Comparison of ENCODE assay signal across 8 mouse cellular contexts in genomic region chr10:53629918-53630250, GRCm38 (mm10). TPM values are rescaled to one million over a fixed set of nuclear protein-coding genes. Genes with fewer than 3 reads are reported as not detected.
DNase-seq lines count a peak whose midpoint lies in the region; ATAC-seq lines count a peak whose summit lies in the region.

No protein-coding gene starts in this region.

- peak overlapping the region; percentile 52 for H3K4me2 ChIP-seq in hindbrain, embryonic 13.5 days

- WGBS in hindbrain, embryonic 13.5 days = under 1% methylated on average over 35 of the region's 35 CpGs

- ATAC-seq in hindbrain, embryonic 13.5 days (ENCODE audit: low FRiP score) = peak; percentile 97

- peak overlapping the region; percentile 66 for H3K4me3 ChIP-seq in hindbrain, embryonic 13.5 days

- no peaks in the 10 kb centered on the region for H3K27me3 ChIP-seq in hindbrain, embryonic 13.5 days

- H3K36me3 ChIP-seq in hindbrain, embryonic 13.5 days = peaks cover 3% of the 10 kb centered on the region; the same call in 1 of the 2 replicates

- H3K27ac ChIP-seq in hindbrain, embryonic 13.5 days = peak overlapping the region; percentile 90

- DNase-seq in NIH3T3 (ENCODE audit: low read depth) = peak; percentile 99
- peak; percentile 99 to 100 for DNase-seq in cerebellum, postnatal 10 days
- peak; percentile 92 to 94 for DNase-seq in frontal cortex, postnatal 10 days (ENCODE audit: low spot score in 2 of 2)
- peak; percentile 80 to 83 for DNase-seq in layer of hippocampus, postnatal 25 days (ENCODE audit: extremely low spot score in 1 of 2, low spot score in 1 of 2)
- peak; percentile 98 for DNase-seq in lung, postnatal 25 days (ENCODE audit: low spot score)
- peak; percentile 98 for DNase-seq in retina, embryonic 14.5 days (ENCODE audit: low spot score)
- peak; percentile 97 for DNase-seq in thymus, postnatal 4 days

- H3K9ac ChIP-seq in hindbrain, embryonic 13.5 days = peak overlapping the region; percentile 73

- H3K4me1 ChIP-seq in hindbrain, embryonic 13.5 days (replicated peaks) = peaks cover 14% of the 10 kb centered on the region; the same call in 1 of the 2 replicates

- H3K9me3 ChIP-seq in hindbrain, embryonic 13.5 days = no peaks in the 10 kb centered on the region

RNA-seq across cellular contexts. Expression of gene Mcm9, which starts 0.4 kb away (rescaled TPM):
- polyA plus RNA-seq in hindbrain, embryonic 13.5 days (2015; fragmentation: Nextera tagmentation; extraction: Ambion mirVana) = 7.3 and 7.6 TPM in 2 replicates
- 1 to 10 TPM; 5.4 to 5.8 TPM for total RNA-seq in layer of hippocampus, postnatal 25 days (2021)

RNA-seq across cellular contexts. Expression of gene Asf1a, which starts 33.3 kb away (rescaled TPM):
- 92.5 and 95.1 TPM in 2 replicates for polyA plus RNA-seq in hindbrain, embryonic 13.5 days (2015; fragmentation: Nextera tagmentation; extraction: Ambion mirVana)
- total RNA-seq in layer of hippocampus, postnatal 25 days (2021) = 10 to 100 TPM; 19.1 to 22.7 TPM

Comparison
In these comparisons a context has a peak if more than half of its experiments do, and no peak if none do; other contexts are left out.
1. Peak in every context shown above with its lines: DNase-seq, ATAC-seq, H3K4me3 ChIP-seq and H3K27ac ChIP-seq.